Mouse (Mus musculus) testis, adult 2 months (tissue): ENCODE results near the gene Zfp991.
"Not testable (repeated sequence)": the region's sequence is repeated elsewhere in the genome, so short reads cannot be mapped to it uniquely, and the experiment has no call there.

Experiments
- CTCF ChIP-seq: fragments of 200-500 bp; IDR thresholded peaks from 2 replicates; pipeline ENCODE4 v1.5.1; 2012; ENCODE audit warnings: low read depth, mild to moderate bottlenecking, inconsistent platforms, low read length, moderate library complexity; ENCODE audit not compliant: control insufficient read depth, insufficient read depth, insufficient replicate concordance
- POLR2A ChIP-seq: fragments of 200-500 bp; IDR thresholded peaks from 2 replicates; pipeline ENCODE4 v1.6.1; 2012; ENCODE audit warnings: low read depth, mild to moderate bottlenecking, inconsistent platforms, low read length, moderate library complexity; ENCODE audit not compliant: control insufficient read depth

GRCm38 (mm10) chr4:147201920-147202660 is 70.3 kb downstream of the Zfp991 start:
- not testable (repeated sequence) for TF ChIP-seq CTCF, POLR2A
